9 mouse cellular contexts compared by ENCODE assay signal in the genomic region with DNA sequence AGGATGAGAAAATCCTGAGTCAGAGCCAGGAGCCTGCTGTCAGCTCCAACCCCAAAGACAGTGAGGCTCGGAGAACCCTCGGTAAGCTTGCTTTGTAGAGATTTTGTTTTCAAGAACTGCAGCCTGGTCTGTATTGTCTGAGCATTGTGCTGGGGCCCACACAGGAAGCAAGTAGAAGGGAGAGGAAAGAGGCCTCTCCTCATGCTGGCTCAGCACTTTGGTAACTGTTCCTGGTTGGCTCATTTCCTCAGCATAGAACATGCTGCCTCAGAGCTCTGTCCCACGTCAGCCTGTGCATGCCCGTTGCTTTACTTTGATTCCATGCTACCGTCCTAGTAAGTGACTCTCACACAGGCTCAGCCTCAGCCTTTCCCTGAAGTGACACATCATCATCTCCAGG. TPM values are rescaled to one million over a fixed set of nuclear protein-coding genes. Genes with fewer than 3 reads are reported as not detected.
DNase-seq lines count a peak whose midpoint lies in the region; ATAC-seq and TF ChIP-seq lines count a peak whose summit lies in the region.
"Had no signal": no experiment of that assay in that cellular context is flagged by ENCODE, and none has a peak within 500 bp of the region (broad histone marks: within the 10 kb centered on the region; RNA-seq: fewer than 3 reads in every experiment).

No protein-coding gene starts in this region.

- peaks cover 0 to 10% of the 10 kb centered on the region in 2 experiments; a peak in 2 of 4 replicates for H3K4me1 ChIP-seq in CH12.LX (ENCODE audit: control insufficient read depth in 1 of 2, insufficient read depth in 2 of 2)
- H3K4me1 ChIP-seq in heart, postnatal 0 days (ENCODE audit: control insufficient read depth, insufficient read depth): no peaks in the 10 kb centered on the region
- H3K4me1 ChIP-seq in liver, embryonic 15.5 days (replicated peaks): peaks cover 19% of the 10 kb centered on the region
- H3K4me1 ChIP-seq in forebrain, postnatal 0 days (ENCODE audit: insufficient read depth): no peaks in the 10 kb centered on the region

- peaks cover 80 to 92% of the 10 kb centered on the region in 2 experiments for H3K36me3 ChIP-seq in CH12.LX (replicated peaks in 1 of 2; ENCODE audit: control insufficient read depth in 1 of 2, insufficient read depth in 1 of 2, low read length in 1 of 2)
- peaks cover 93% of the 10 kb centered on the region for H3K36me3 ChIP-seq in heart, postnatal 0 days (replicated peaks; ENCODE audit: control insufficient read depth, insufficient read depth, low read length)
- peaks cover 94% of the 10 kb centered on the region for H3K36me3 ChIP-seq in liver, embryonic 15.5 days (replicated peaks)
- H3K36me3 ChIP-seq in forebrain, postnatal 0 days (ENCODE audit: insufficient read depth): peaks cover 75% of the 10 kb centered on the region

- peak; percentile 56 for ATAC-seq in heart, postnatal 0 days (ENCODE audit: insufficient read depth, low read depth)
- peak; percentile 22; the same call in 1 of the 2 replicates for ATAC-seq in liver, embryonic 15.5 days (ENCODE audit: insufficient read depth)
- ATAC-seq in forebrain, postnatal 0 days: no peak

- WGBS in heart, postnatal 0 days: 57% methylated on average over 5 of the region's 5 CpGs
- 38% methylated on average over 5 of the region's 5 CpGs for WGBS in liver, embryonic 15.5 days (ENCODE audit: insufficient replicate concordance)
- WGBS in forebrain, postnatal 0 days: 79% methylated on average over 5 of the region's 5 CpGs

- TF ChIP-seq POLR2A in CH12.LX (IDR thresholded peaks at IDR 0.05; ENCODE audit: low read depth, low read length): no peak

- dilution Hi-C loops in CH12.LX (cut with MboI; ENCODE audit: extremely low pct_ligation_motif_present, extremely low pct_unique_long_range_greater_than_20kb, low sequenced_read_pairs): no loop called here

- in situ Hi-C loops in CH12.LX (cut with MboI; ENCODE audit: low pct_ligation_motif_present, low pct_unique_long_range_greater_than_20kb, low sequenced_read_pairs): no loop called here

- H3K27me3 ChIP-seq in CH12.LX (replicated peaks): no peaks in the 10 kb centered on the region
- H3K27me3 ChIP-seq in heart, postnatal 0 days (ENCODE audit: control insufficient read depth, insufficient read depth, low read length): no peaks in the 10 kb centered on the region
- H3K27me3 ChIP-seq in liver, embryonic 15.5 days: no peaks in the 10 kb centered on the region
- H3K27me3 ChIP-seq in forebrain, postnatal 0 days (ENCODE audit: insufficient read depth, low read length): no peaks in the 10 kb centered on the region

- no peaks in the 10 kb centered on the region for H3K9me3 ChIP-seq in CH12.LX (replicated peaks; ENCODE audit: low read length)
- H3K9me3 ChIP-seq in heart, postnatal 0 days (replicated peaks; ENCODE audit: control insufficient read depth, low read length): no peaks in the 10 kb centered on the region
- no peaks in the 10 kb centered on the region for H3K9me3 ChIP-seq in liver, embryonic 15.5 days (replicated peaks)
- no peaks in the 10 kb centered on the region for H3K9me3 ChIP-seq in forebrain, postnatal 0 days (ENCODE audit: low read length)

- H3K4me2 ChIP-seq in CH12.LX (ENCODE audit: insufficient read depth, low read depth, poor library complexity, severe bottlenecking): no peak overlapping the region
- H3K4me2 ChIP-seq in heart, postnatal 0 days (ENCODE audit: low read depth, low read length): no peak overlapping the region
- no peak overlapping the region for H3K4me2 ChIP-seq in liver, embryonic 15.5 days
- no peak overlapping the region for H3K4me2 ChIP-seq in forebrain, postnatal 0 days (ENCODE audit: low read depth)

- TF ChIP-seq EP300 in CH12.LX (IDR thresholded peaks at IDR 0.05; ENCODE audit: low read length): no peak
- TF ChIP-seq EP300 in heart, postnatal 0 days (IDR thresholded peaks at IDR 0.05; ENCODE audit: low read depth): no peak

- 0 out of 2 replicates have a peak, but pooled peaks cover 1% of the 10 kb centered on the region for H3K79me2 ChIP-seq in CH12.LX (replicated peaks; ENCODE audit: control insufficient read depth, extremely low read depth, insufficient read depth, poor library complexity, severe bottlenecking)

- intact Hi-C loops in gastrocnemius, adult 2 months (cut with DNase I): no loop called here
- intact Hi-C loops in gastrocnemius, postnatal 14 days (cut with DNase I; ENCODE audit: low total_unique reads): no loop called here

- H3K27ac ChIP-seq in gastrocnemius, adult 2 months: peak overlapping the region; percentile 67
- H3K27ac ChIP-seq in CH12.LX (ENCODE audit: insufficient read depth, low read depth): no peak overlapping the region
- H3K27ac ChIP-seq in heart, postnatal 0 days (ENCODE audit: low read depth): peak overlapping the region; percentile 81
- H3K27ac ChIP-seq in liver, embryonic 15.5 days (replicated peaks): peak overlapping the region; percentile 54
- H3K27ac ChIP-seq in forebrain, postnatal 0 days (ENCODE audit: low read depth, low read length): no peak overlapping the region

- H3K9ac ChIP-seq in CH12.LX (ENCODE audit: insufficient read depth, low read depth): no peak overlapping the region
- no peak overlapping the region for H3K9ac ChIP-seq in heart, postnatal 0 days (replicated peaks; ENCODE audit: low read depth, low read length)
- no peak overlapping the region for H3K9ac ChIP-seq in liver, embryonic 15.5 days
- H3K9ac ChIP-seq in forebrain, postnatal 0 days: no peak overlapping the region

- no peak for TF ChIP-seq RAD21 in CH12.LX (IDR thresholded peaks at IDR 0.05; ENCODE audit: low read depth, low read length)

- no peak overlapping the region for H3K4me3 ChIP-seq in gastrocnemius, adult 2 months
- no peak overlapping the region for H3K4me3 ChIP-seq in CH12.LX (replicated peaks in 1 of 3; ENCODE audit: low read depth in 2 of 3, low read length in 2 of 3, poor library complexity in 1 of 3)
- no peak overlapping the region for H3K4me3 ChIP-seq in heart, postnatal 0 days (ENCODE audit: low read depth, low read length)
- no peak overlapping the region for H3K4me3 ChIP-seq in liver, embryonic 15.5 days (replicated peaks)
- no peak overlapping the region for H3K4me3 ChIP-seq in forebrain, postnatal 0 days (ENCODE audit: low read depth, low read length)

- TF ChIP-seq CTCF in gastrocnemius, adult 2 months (IDR thresholded peaks at IDR 0.05): no peak
- TF ChIP-seq CTCF in CH12.LX (conservative IDR thresholded peaks at IDR 0.05 in 1 of 2, IDR thresholded peaks at IDR 0.05 in 1 of 2; ENCODE audit: low read depth in 2 of 2, low read length in 2 of 2): no peak
- no peak for TF ChIP-seq CTCF in heart, postnatal 0 days (IDR thresholded peaks at IDR 0.05; ENCODE audit: low read depth)
- no peak for TF ChIP-seq CTCF in forebrain, postnatal 0 days (IDR thresholded peaks at IDR 0.05; ENCODE audit: low read depth)

- no peak for DNase-seq in gastrocnemius, adult 2 months
- DNase-seq in gastrocnemius, postnatal 14 days: no peak
- DNase-seq in CH12.LX (ENCODE audit: extremely low read depth): no peak
- DNase-seq in heart, postnatal 0 days (ENCODE audit: low spot score): peak; percentile 30
- no peak for DNase-seq in testis, postnatal 10 days (ENCODE audit: low spot score)
- DNase-seq in forebrain, postnatal 0 days: no peak
- DNase-seq in cerebellum, postnatal 10 days: no peak
- DNase-seq: embryo, embryonic 11 days had no signal

TF ChIP-seq in CH12.LX, 34 proteins besides CTCF, POLR2A, EP300 and RAD21:
- TF ChIP-seq MAFK (IDR thresholded peaks at IDR 0.05; ENCODE audit: insufficient replicate concordance, low read length) (peak; percentile 41; the same call in 1 of the 2 replicates), PAX5 (IDR thresholded peaks at IDR 0.05; ENCODE audit: low read length) (no peak)

RNA-seq across cellular contexts. Expression of gene Gpr107, which starts 19.9 kb away (rescaled TPM):
- total RNA-seq in gastrocnemius, adult 2 months (2021): 10 to 100 TPM; 24.5 to 29.0 TPM
- 10 to 100 TPM; 24.7 to 25.2 TPM for total RNA-seq in gastrocnemius, postnatal 14 days (2021)
- total RNA-seq in CH12.LX (2012; rRNA removed): 22.7 and 24.6 TPM in 2 replicates
- total RNA-seq in CH12.LX (2014; rRNA removed): 24.9 and 27.8 TPM in 2 replicates
- 19.6 and 25.7 TPM in 2 replicates for polyA plus RNA-seq in CH12.LX (2012; ENCODE audit: insufficient read length, low read depth)
- total RNA-seq in heart, postnatal 0 days (2014; rRNA removed; ENCODE audit: low replicate concordance): 42.2 and 69.4 TPM in 2 replicates
- 19.1 and 20.3 TPM in 2 replicates for polyA plus RNA-seq in heart, postnatal 0 days (2015; fragmentation: Nextera tagmentation; extraction: Ambion mirVana)
- polyA plus RNA-seq in liver, embryonic 15.5 days (2015; fragmentation: Nextera tagmentation; extraction: Ambion mirVana): 10.4 and 11.5 TPM in 2 replicates
- total RNA-seq in forebrain, postnatal 0 days (2014; rRNA removed): 40.8 and 47.6 TPM in 2 replicates
- 20.3 and 24.0 TPM in 2 replicates for polyA plus RNA-seq in forebrain, postnatal 0 days (2015; fragmentation: Nextera tagmentation; extraction: Ambion mirVana)

RNA-seq across cellular contexts. Expression of gene Fnbp1, which starts 30.2 kb away (rescaled TPM):
- total RNA-seq in gastrocnemius, adult 2 months (2021): 10 to 100 TPM in 1 of 2 experiments, 1 to 10 TPM in 1; 7.9 to 13.2 TPM
- 10 to 100 TPM; 16.5 to 21.1 TPM for total RNA-seq in gastrocnemius, postnatal 14 days (2021)
- 39.2 and 50.5 TPM in 2 replicates for total RNA-seq in CH12.LX (2012; rRNA removed)
- total RNA-seq in CH12.LX (2014; rRNA removed): 20.7 and 29.6 TPM in 2 replicates
- 133 and 147 TPM in 2 replicates for polyA plus RNA-seq in CH12.LX (2012; ENCODE audit: insufficient read length, low read depth)
- 6.4 and 7.7 TPM in 2 replicates for total RNA-seq in heart, postnatal 0 days (2014; rRNA removed; ENCODE audit: low replicate concordance)
- polyA plus RNA-seq in heart, postnatal 0 days (2015; fragmentation: Nextera tagmentation; extraction: Ambion mirVana): 10.0 and 11.4 TPM in 2 replicates
- 5.1 and 6.1 TPM in 2 replicates for polyA plus RNA-seq in liver, embryonic 15.5 days (2015; fragmentation: Nextera tagmentation; extraction: Ambion mirVana)
- 9.2 and 13.3 TPM in 2 replicates for total RNA-seq in forebrain, postnatal 0 days (2014; rRNA removed)
- 9.8 and 20.1 TPM in 2 replicates for polyA plus RNA-seq in forebrain, postnatal 0 days (2015; fragmentation: Nextera tagmentation; extraction: Ambion mirVana)

Comparison
In these comparisons a context has a peak if more than half of its experiments do, and no peak if none do; other contexts are left out.
1. H3K27ac ChIP-seq: peak in gastrocnemius, adult 2 months (single experiment), heart, postnatal 0 days (single experiment) and liver, embryonic 15.5 days (single experiment); none in CH12.LX (single experiment) and forebrain, postnatal 0 days (single experiment).